Mouse (Mus musculus): ENCODE results near the gene Eps8l1. TPM values are rescaled to one million over a fixed set of nuclear protein-coding genes. Genes with fewer than 3 reads are reported as not detected.
"Not testable (repeated sequence)": the region's sequence is repeated elsewhere in the genome, so short reads cannot be mapped to it uniquely, and the experiment has no call there.

The Eps8l1 gene
- total RNA-seq (2012; rRNA removed) (5.8 and 6.0 TPM in 2 replicates), total RNA-seq (2014; rRNA removed) (4.2 and 5.4 TPM in 2 replicates), polyA plus RNA-seq (2012; ENCODE audit: insufficient read length, low read depth) (8.4 and 11.3 TPM in 2 replicates)

DNA sequence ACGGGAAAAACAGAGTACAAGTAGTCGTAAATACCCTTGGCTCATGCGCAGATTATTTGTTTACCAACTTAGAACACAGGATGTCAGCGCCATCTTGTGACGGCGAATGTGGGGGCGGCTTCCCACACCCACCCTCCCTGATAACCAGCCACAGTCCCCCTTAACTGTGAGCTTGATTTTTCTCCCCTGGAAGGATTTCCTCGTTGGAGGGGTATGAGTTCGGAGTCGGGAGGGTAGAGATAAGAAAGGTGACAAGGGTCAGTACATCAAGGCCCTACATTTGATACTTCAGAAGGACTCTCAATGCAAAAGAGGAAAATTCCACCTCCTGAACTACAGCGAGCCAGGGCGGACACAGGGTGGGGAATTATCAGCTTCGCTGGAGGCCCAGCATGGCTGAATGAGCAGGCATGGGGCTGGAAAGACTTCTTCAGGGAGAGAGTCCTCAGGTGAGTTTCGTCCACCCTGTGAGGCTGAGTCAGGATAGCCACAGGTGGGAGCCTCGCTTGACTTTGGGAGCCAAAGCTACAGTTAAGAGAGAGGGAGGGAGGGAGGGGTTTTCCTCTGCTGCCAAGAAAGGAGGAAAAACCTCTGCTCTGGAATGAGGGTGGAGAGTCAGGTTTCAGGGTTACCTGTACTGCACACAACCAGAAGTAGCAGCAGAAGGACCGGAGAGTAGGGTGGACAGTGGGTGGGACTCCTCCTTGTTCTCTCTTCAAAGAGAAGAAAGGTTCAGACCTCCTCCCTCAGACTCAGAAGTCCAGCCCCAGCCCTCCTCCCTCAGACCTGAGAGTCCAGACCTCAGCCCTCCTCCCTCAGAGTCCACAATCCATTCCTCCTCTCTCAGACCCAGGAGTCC lies at the start of gene Eps8l1:
TSS of gene Eps8l1 (plus strand) at position 99 of the 859 bp plus-strand sequence.
- Histone ChIP-seq H3K9ac (ENCODE audit: insufficient read depth, low read depth) (peak within 1 kb of the TSS; percentile 99), H3K36me3 (replicated peaks in 1 of 2; ENCODE audit: control insufficient read depth in 1 of 2, insufficient read depth in 1 of 2, low read length in 1 of 2) (peaks cover 8 to 25% of the 10 kb centered on the region in 2 experiments), H3K9me3 (replicated peaks; ENCODE audit: low read length) (no peaks in the 10 kb centered on the region), H3K4me2 (ENCODE audit: insufficient read depth, low read depth, poor library complexity, severe bottlenecking) (peak within 1 kb of the TSS; percentile 92), H3K4me3 (replicated peaks in 1 of 3; ENCODE audit: low read depth in 2 of 3, low read length in 2 of 3, poor library complexity in 1 of 3) (peak within 1 kb of the TSS; percentile 65 to 85 (median 70)), H3K27ac (ENCODE audit: insufficient read depth, low read depth) (peak within 1 kb of the TSS; percentile 28; the same call in 1 of the 2 replicates), H3K79me2 (replicated peaks; ENCODE audit: control insufficient read depth, extremely low read depth, insufficient read depth, poor library complexity, severe bottlenecking) (0 out of 2 replicates have a peak, but pooled peaks cover 5% of the 10 kb centered on the region), H3K4me1 (ENCODE audit: control insufficient read depth in 1 of 2, insufficient read depth in 2 of 2) (peaks cover 2 to 21% of the 10 kb centered on the region in 2 experiments; a peak in 3 of 4 replicates), H3K27me3 (replicated peaks) (no peaks in the 10 kb centered on the region)
- dilution Hi-C loops (cut with MboI; ENCODE audit: extremely low pct_ligation_motif_present, extremely low pct_unique_long_range_greater_than_20kb, low sequenced_read_pairs) (no loop called here), in situ Hi-C loops (cut with MboI; ENCODE audit: low pct_ligation_motif_present, low pct_unique_long_range_greater_than_20kb, low sequenced_read_pairs) (no loop called here)
- peak; percentile 23 for DNase-seq (ENCODE audit: extremely low read depth)
- TF ChIP-seq MAX (IDR thresholded peaks at IDR 0.05; ENCODE audit: low read length) (no peak), TCF12 (IDR thresholded peaks at IDR 0.05; ENCODE audit: low read depth, low read length) (no peak), SMC3 (IDR thresholded peaks at IDR 0.05; ENCODE audit: low read depth, low read length) (no peak), ETS1 (conservative IDR thresholded peaks at IDR 0.05; ENCODE audit: low read depth, low read length) (no peak), KAT2A (IDR thresholded peaks at IDR 0.05; ENCODE audit: insufficient replicate concordance, low read length) (no peak), ZMIZ1 (IDR thresholded peaks at IDR 0.05; ENCODE audit: low read depth, low read length) (no peak), ZNF384 (IDR thresholded peaks at IDR 0.05; ENCODE audit: low read depth, low read length) (no peak), ZC3H11A (IDR thresholded peaks at IDR 0.05; ENCODE audit: low read depth, low read length) (no peak), MEF2A (IDR thresholded peaks at IDR 0.05; ENCODE audit: borderline replicate concordance, low read depth, low read length) (no peak), CHD2 (IDR thresholded peaks at IDR 0.05; ENCODE audit: low read length) (no peak), ZKSCAN1 (IDR thresholded peaks at IDR 0.05; ENCODE audit: borderline replicate concordance, low read depth, low read length) (no peak), HCFC1 (IDR thresholded peaks at IDR 0.05; ENCODE audit: low read depth, low read length) (no peak)

DNA sequence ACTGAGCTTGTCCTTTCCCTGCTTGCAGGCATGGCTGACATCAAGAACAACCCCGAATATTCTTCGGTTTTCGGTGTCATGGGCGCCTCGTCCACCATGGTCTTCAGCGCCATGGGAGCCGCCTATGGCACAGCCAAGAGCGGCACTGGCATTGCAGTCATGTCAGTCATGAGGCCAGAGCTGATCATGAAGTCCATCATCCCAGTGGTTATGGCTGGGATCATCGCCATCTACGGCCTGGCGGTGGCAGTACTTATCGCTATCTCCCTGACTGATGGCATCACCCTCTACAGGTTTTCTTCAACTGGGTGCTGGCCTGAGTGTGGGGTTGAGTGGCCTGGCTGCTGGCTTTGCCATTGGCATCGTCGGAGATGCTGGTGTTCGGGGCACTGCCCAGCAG lies 48.1 kb upstream of the Eps8l1 start:
- in situ Hi-C loops (cut with MboI; ENCODE audit: low pct_ligation_motif_present, low pct_unique_long_range_greater_than_20kb, low sequenced_read_pairs) = not testable (repeated sequence)

More for the DNA sequence above, 48.1 kb upstream of the Eps8l1 start:
- H3K4me2 ChIP-seq (ENCODE audit: insufficient read depth, low read depth, poor library complexity, severe bottlenecking); H3K36me3 ChIP-seq (replicated peaks in 1 of 2; ENCODE audit: control insufficient read depth in 1 of 2, insufficient read depth in 1 of 2, low read length in 1 of 2); H3K9ac ChIP-seq (ENCODE audit: insufficient read depth, low read depth); dilution Hi-C loops (cut with MboI; ENCODE audit: extremely low pct_ligation_motif_present, extremely low pct_unique_long_range_greater_than_20kb, low sequenced_read_pairs); H3K4me3 ChIP-seq (replicated peaks in 1 of 3; ENCODE audit: low read depth in 2 of 3, low read length in 2 of 3, poor library complexity in 1 of 3); H3K9me3 ChIP-seq (replicated peaks; ENCODE audit: low read length); DNase-seq (ENCODE audit: extremely low read depth); H3K4me1 ChIP-seq (ENCODE audit: control insufficient read depth in 1 of 2, insufficient read depth in 2 of 2); H3K79me2 ChIP-seq (replicated peaks; ENCODE audit: control insufficient read depth, extremely low read depth, insufficient read depth, poor library complexity, severe bottlenecking); H3K27me3 ChIP-seq (replicated peaks); H3K27ac ChIP-seq (ENCODE audit: insufficient read depth, low read depth): not testable (repeated sequence)

Measured in CH12.LX (cell line).